Mouse (Mus musculus) E14TG2a.4 (cell line): ENCODE measurements at regions not wholly inside any gene's neighbourhood (a gene's known extent, or its start where the extent isn't known, plus 50 kb on each side); places are given as distances from the start of the nearest gene placed in this dataset.

ENCODE experiments used
- CTCF ChIP-seq: conservative IDR thresholded peaks from 2 replicates; pipeline ENCODE4 v1.5.1; 2014; ENCODE audit warnings: low read length
- NANOG ChIP-seq: IDR thresholded peaks from 2 replicates; pipeline ENCODE4 v1.6.1; 2014; ENCODE audit warnings: borderline replicate concordance, low read length, mixed read lengths

DNA sequence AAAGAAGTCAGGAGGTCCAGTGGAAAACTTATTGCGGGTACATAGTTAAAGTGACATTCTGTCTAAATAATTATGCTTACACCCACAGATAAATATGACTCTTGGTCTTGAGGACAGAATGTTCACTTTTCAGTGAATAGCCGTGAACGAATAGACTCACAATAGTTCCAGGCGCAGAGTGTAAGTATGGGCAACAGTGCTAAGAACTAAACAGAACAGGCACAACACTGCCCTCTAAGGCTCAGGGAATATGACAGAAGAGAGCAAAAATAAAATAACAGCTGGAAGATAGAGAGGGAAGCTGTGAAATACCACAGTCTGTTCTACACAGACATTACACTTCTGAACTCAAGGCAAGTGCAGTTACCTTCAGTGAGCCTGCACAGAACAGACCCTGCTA is 207.9 kb upstream of the Speer2 start:
- TF ChIP-seq CTCF (no peak), NANOG (no peak)
